Comparison of ENCODE assay signal across 9 mouse cellular contexts in the genomic region with DNA sequence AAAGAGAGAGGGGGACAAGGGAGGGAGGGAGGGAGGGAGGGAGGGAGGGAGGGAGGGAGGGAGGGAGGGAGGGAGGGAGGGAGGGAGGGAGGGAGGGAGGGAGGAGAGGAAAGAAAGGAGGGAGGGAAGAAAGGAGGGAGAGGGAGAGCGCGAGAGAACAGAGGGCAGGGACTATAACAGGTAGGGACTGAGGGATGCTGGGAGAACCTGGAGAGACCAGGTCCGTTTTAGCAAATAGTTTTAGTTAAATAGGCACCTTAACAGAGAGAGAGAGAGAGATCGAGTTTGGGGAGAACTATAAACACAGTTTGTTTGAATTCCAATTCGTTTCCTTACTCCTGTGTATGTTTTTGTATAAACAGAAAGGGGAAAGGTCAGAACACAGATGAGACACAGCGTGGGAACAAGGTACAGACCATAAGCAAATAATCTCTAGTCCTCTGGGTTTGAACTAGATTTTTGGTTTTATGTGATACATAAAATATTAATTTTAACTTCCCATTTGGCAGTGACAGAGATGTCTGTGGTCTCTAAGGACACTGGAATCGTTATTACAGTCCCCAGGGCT. TPM values are rescaled to one million over a fixed set of nuclear protein-coding genes. Genes with fewer than 3 reads are reported as not detected.
A peak's percentile ranks its signal among the peaks of the same experiment; 100 is the strongest.
DNase-seq lines count a peak whose midpoint lies in the region; ATAC-seq and TF ChIP-seq lines count a peak whose summit lies in the region.
"Had no signal": no experiment of that assay in that cellular context is flagged by ENCODE, and none has a peak within 500 bp of the region (broad histone marks: within the 10 kb centered on the region; RNA-seq: fewer than 3 reads in every experiment).

No protein-coding gene starts in this region.

- H3K4me1 ChIP-seq in heart, embryonic 16.5 days (ENCODE audit: control insufficient read depth, insufficient read depth, low read length): peaks cover 5% of the 10 kb centered on the region
- H3K4me1 ChIP-seq in ES-E14 (ENCODE audit: control insufficient read depth in 2 of 2, insufficient read depth in 2 of 2, low read length in 2 of 2, poor library complexity in 1 of 2): peaks cover 0 to 2% of the 10 kb centered on the region in 2 experiments; a peak in 1 of 4 replicates
- peaks cover 12% of the 10 kb centered on the region for H3K4me1 ChIP-seq in forebrain, embryonic 15.5 days
- no peaks in the 10 kb centered on the region; a peak in 1 of 4 replicates for H3K4me1 ChIP-seq in liver, embryonic 14.5 days (replicated peaks; ENCODE audit: control insufficient read depth in 2 of 2, insufficient read depth in 2 of 2, low read length in 1 of 2)

- no peak for DNase-seq in heart, postnatal 25 days (ENCODE audit: low spot score)
- no peak for DNase-seq in ES-E14 (ENCODE audit: low read depth, low spot score)
- DNase-seq in liver, embryonic 14.5 days (ENCODE audit: low read depth in 3 of 3, low spot score in 3 of 3): no peak
- DNase-seq in urinary bladder, postnatal 4 days (ENCODE audit: low spot score in 2 of 2): no peak
- no peak for DNase-seq in testis, postnatal 10 days (ENCODE audit: low spot score)

- no peak overlapping the region for H3K27ac ChIP-seq in heart, embryonic 16.5 days (ENCODE audit: low read length)
- H3K27ac ChIP-seq in ES-E14 (ENCODE audit: insufficient read depth, low read depth, low read length, poor library complexity, severe bottlenecking): no peak overlapping the region
- H3K27ac ChIP-seq in forebrain, embryonic 15.5 days (replicated peaks): peak overlapping the region; percentile 80
- no peak overlapping the region for H3K27ac ChIP-seq in liver, embryonic 14.5 days

- 22% methylated on average over 7 of the region's 7 CpGs for WGBS in heart, embryonic 16.5 days
- WGBS in forebrain, embryonic 15.5 days: 26% methylated on average over 7 of the region's 7 CpGs
- WGBS in liver, embryonic 14.5 days (ENCODE audit: insufficient replicate concordance): 19% methylated on average over 7 of the region's 7 CpGs

- no peaks in the 10 kb centered on the region for H3K9me3 ChIP-seq in heart, embryonic 16.5 days (replicated peaks; ENCODE audit: control insufficient read depth, low read length)
- no peaks in the 10 kb centered on the region for H3K9me3 ChIP-seq in ES-E14 (ENCODE audit: control insufficient read depth, insufficient read depth, low read depth, low read length)
- H3K9me3 ChIP-seq in forebrain, embryonic 15.5 days: no peaks in the 10 kb centered on the region
- no peaks in the 10 kb centered on the region for H3K9me3 ChIP-seq in liver, embryonic 14.5 days (ENCODE audit: control insufficient read depth, low read length)

- no peaks in the 10 kb centered on the region for H3K27me3 ChIP-seq in heart, embryonic 16.5 days (ENCODE audit: control insufficient read depth, insufficient read depth, low read length)
- no peaks in the 10 kb centered on the region for H3K27me3 ChIP-seq in forebrain, embryonic 15.5 days
- H3K27me3 ChIP-seq in liver, embryonic 14.5 days (ENCODE audit: control insufficient read depth, insufficient read depth, low read length): no peaks in the 10 kb centered on the region
- H3K27me3 ChIP-seq: CH12.LX had no signal

- no peak overlapping the region for H3K9ac ChIP-seq in heart, embryonic 16.5 days (ENCODE audit: low read length)
- H3K9ac ChIP-seq in ES-E14 (ENCODE audit: insufficient read depth, low read depth, low read length, poor library complexity, severe bottlenecking): no peak overlapping the region; the same call in 1 of the 2 replicates
- H3K9ac ChIP-seq in forebrain, embryonic 15.5 days (replicated peaks): peak overlapping the region; percentile 57; the same call in 1 of the 2 replicates
- no peak overlapping the region; the same call in 1 of the 2 replicates for H3K9ac ChIP-seq in liver, embryonic 14.5 days (replicated peaks)

- intact Hi-C loops in heart, postnatal 25 days (cut with DNase I): loop anchor here (1.0 to 5.0 kb wide), 4 partner anchors 49 to 228 kb away; no protein-coding TSS in a partner anchor

- no peaks in the 10 kb centered on the region for H3K36me3 ChIP-seq in heart, embryonic 16.5 days (ENCODE audit: control insufficient read depth, insufficient read depth)
- no peaks in the 10 kb centered on the region for H3K36me3 ChIP-seq in ES-E14 (ENCODE audit: control insufficient read depth, insufficient read depth, low read length, poor library complexity, severe bottlenecking)
- H3K36me3 ChIP-seq in forebrain, embryonic 15.5 days: no peaks in the 10 kb centered on the region
- no peaks in the 10 kb centered on the region for H3K36me3 ChIP-seq in liver, embryonic 14.5 days (replicated peaks; ENCODE audit: control insufficient read depth, insufficient read depth, low read depth)

- H3K4me2 ChIP-seq in heart, embryonic 16.5 days (ENCODE audit: low read depth, low read length): peak overlapping the region; percentile 60
- H3K4me2 ChIP-seq in forebrain, embryonic 15.5 days (replicated peaks): peak overlapping the region; percentile 42
- peak overlapping the region; percentile 52 for H3K4me2 ChIP-seq in liver, embryonic 14.5 days (ENCODE audit: low read depth)

- no peak for ATAC-seq in heart, embryonic 16.5 days (replicated peaks; ENCODE audit: extremely low read depth, insufficient read depth, low FRiP score)
- no peak for ATAC-seq in forebrain, embryonic 15.5 days (replicated peaks)
- no peak for ATAC-seq in liver, embryonic 14.5 days (ENCODE audit: insufficient read depth)
- no peak for ATAC-seq in frontal cortex, adult (ENCODE audit: low TSS enrichment)

- no peak for TF ChIP-seq CTCF in liver, embryonic 14.5 days (IDR thresholded peaks at IDR 0.05; ENCODE audit: low read depth)

- no peak for TF ChIP-seq EP300 in liver, embryonic 14.5 days (IDR thresholded peaks at IDR 0.05; ENCODE audit: low read depth)

- peak overlapping the region; percentile 40 for H3K4me3 ChIP-seq in heart, embryonic 16.5 days (ENCODE audit: low read length)
- H3K4me3 ChIP-seq in ES-E14 (ENCODE audit: insufficient read depth in 1 of 2, low read depth in 1 of 2, low read length in 2 of 2, poor library complexity in 1 of 2, severe bottlenecking in 1 of 2): peak overlapping the region; percentile 44 to 64
- peak overlapping the region; percentile 33 for H3K4me3 ChIP-seq in forebrain, embryonic 15.5 days
- H3K4me3 ChIP-seq in liver, embryonic 14.5 days (ENCODE audit: insufficient read depth in 1 of 2, low read depth in 2 of 2, low read length in 2 of 2): 0 out of 4 replicates have a peak overlapping the region, but pooled peaks of 1 of the 2 experiments have one; percentile 35

- in situ Hi-C loops in ES-E14 (cut with MboI; ENCODE audit: low sequenced_read_pairs in 2 of 2, unreplicated experiment in 2 of 2): no loop called here

TF ChIP-seq in ES-E14, 5 proteins besides CTCF, POLR2A, EP300 and RAD21:
- no peak for TF ChIP-seq MAFK (IDR thresholded peaks at IDR 0.05; ENCODE audit: insufficient read depth, low read depth, low read length)
- no peak for TF ChIP-seq CHD2 (IDR thresholded peaks at IDR 0.05; ENCODE audit: low read depth, low read length)
- TF ChIP-seq ZC3H11A (IDR thresholded peaks at IDR 0.05; ENCODE audit: borderline replicate concordance, low read depth, low read length): no peak
- no peak for TF ChIP-seq HCFC1 (IDR thresholded peaks at IDR 0.05; ENCODE audit: borderline replicate concordance, insufficient read depth, low read length)
- no peak for TF ChIP-seq ZNF384 (IDR thresholded peaks at IDR 0.05; ENCODE audit: low read depth, low read length)

RNA-seq across cellular contexts. Expression of gene Klhl7, which starts 22.6 kb away (rescaled TPM):
- 43.8 and 49.2 TPM in 2 replicates for polyA plus RNA-seq in heart, embryonic 16.5 days (2015; fragmentation: Nextera tagmentation; extraction: Ambion mirVana)
- total RNA-seq in heart, postnatal 25 days (2021): 10 to 100 TPM; 48.1 to 55.1 TPM
- total RNA-seq in ES-E14 (2012; rRNA removed): 24.4 and 30.5 TPM in 2 replicates
- polyA plus RNA-seq in forebrain, embryonic 15.5 days (2015; fragmentation: Nextera tagmentation; extraction: Ambion mirVana): 196 and 205 TPM in 2 replicates
- 6.0 and 9.8 TPM in 2 replicates for polyA plus RNA-seq in liver, embryonic 14.5 days (2012; rRNA removed)
- polyA plus RNA-seq in liver, embryonic 14.5 days (2014; fragmentation: Nextera tagmentation; extraction: Ambion mirVana): 18.1 and 19.6 TPM in 2 replicates

RNA-seq across cellular contexts. Expression of gene Fam126a, which starts 47.3 kb away (rescaled TPM):
- polyA plus RNA-seq in heart, embryonic 16.5 days (2015; fragmentation: Nextera tagmentation; extraction: Ambion mirVana): 34.1 and 35.0 TPM in 2 replicates
- 10 to 100 TPM; 35.8 to 42.9 TPM for total RNA-seq in heart, postnatal 25 days (2021)
- total RNA-seq in ES-E14 (2012; rRNA removed): 10.7 and 13.2 TPM in 2 replicates
- 52.0 and 52.3 TPM in 2 replicates for polyA plus RNA-seq in forebrain, embryonic 15.5 days (2015; fragmentation: Nextera tagmentation; extraction: Ambion mirVana)
- polyA plus RNA-seq in liver, embryonic 14.5 days (2012; rRNA removed): 10.9 and 15.4 TPM in 2 replicates
- polyA plus RNA-seq in liver, embryonic 14.5 days (2014; fragmentation: Nextera tagmentation; extraction: Ambion mirVana): 64.8 and 65.3 TPM in 2 replicates
